Mouse (Mus musculus) lung, embryonic 14.5 days (tissue): ENCODE measurements around the gene Hist1h4h. TPM values are rescaled to one million over a fixed set of nuclear protein-coding genes. Genes with fewer than 3 reads are reported as not detected.
A peak's percentile ranks its signal among the peaks of the same experiment; 100 is the strongest.

Source experiments
- ATAC-seq: fragments of 200-750 bp; cut with Nextera tagmentation; 2 replicates; pipeline ENCODE4 v1.8.0; 2017; ENCODE audit warnings: mild to moderate bottlenecking, moderate TSS enrichment, moderate library complexity; ENCODE audit not compliant: insufficient read depth
- DNase-seq: peaks from one replicate; pipeline ENCODE4 v3.0.0-alpha.2; 2015
- H3K27ac ChIP-seq: fragments of 300-500 bp; sonication (generic); 2 replicates; pipeline ENCODE4 v1.5.1; 2014; ENCODE audit warnings: low read depth, mild to moderate bottlenecking, moderate library complexity
- H3K27me3 ChIP-seq: fragments of 300-500 bp; sonication (generic); 2 replicates; pipeline ENCODE4 v1.6.1; 2014; ENCODE audit warnings: low read length, control low read depth; ENCODE audit not compliant: insufficient read depth
- H3K36me3 ChIP-seq: fragments of 300-500 bp; sonication (generic); 2 replicates; pipeline ENCODE4 v1.6.1; 2014; ENCODE audit warnings: control low read depth; ENCODE audit not compliant: insufficient read depth
- H3K4me1 ChIP-seq: fragments of 300-500 bp; sonication (generic); 2 replicates; pipeline ENCODE4 v1.6.1; 2014; ENCODE audit warnings: antibody characterized with exemption, control low read depth; ENCODE audit not compliant: insufficient read depth
- H3K4me2 ChIP-seq: fragments of 300-500 bp; sonication (generic); 2 replicates; pipeline ENCODE4 v1.6.1; 2014; ENCODE audit warnings: mild to moderate bottlenecking
- H3K4me3 ChIP-seq: fragments of 300-500 bp; sonication (generic); 2 replicates; pipeline ENCODE4 v1.5.1; 2014; ENCODE audit warnings: low read depth, low read length
- H3K9ac ChIP-seq: fragments of 300-500 bp; sonication (generic); 2 replicates; pipeline ENCODE4 v1.6.1; 2014
- H3K9me3 ChIP-seq: fragments of 300-500 bp; sonication (generic); 2 replicates; pipeline ENCODE4 v1.6.1; 2016; ENCODE audit warnings: low read depth, low read length, control low read depth
- CTCF ChIP-seq: IDR thresholded peaks from 2 replicates; pipeline ENCODE4 v1.5.1; 2016; ENCODE audit warnings: antibody characterized with exemption, low read depth
- WGBS: fragments of 180-500 bp; shearing (Covaris S2); extraction: QIAGEN DNeasy Blood & Tissue Kit; methylation state at CpG from one replicate; pipeline ENCODE4 v1.1.7; 2014; 5-methylcytosine and 5-hydroxymethylcytosine counted together
- polyA plus RNA-seq: library from polyadenylated mRNA; unstranded; fragments of >200 nt; fragmentation: Nextera tagmentation; extraction: Ambion mirVana; gene quantifications from 2 replicates; pipeline ENCODE4 v1.2.1, GENCODE M21; 2014

The Hist1h4h gene
- 7.1 and 7.6 TPM in 2 replicates for polyA plus RNA-seq

DNA sequence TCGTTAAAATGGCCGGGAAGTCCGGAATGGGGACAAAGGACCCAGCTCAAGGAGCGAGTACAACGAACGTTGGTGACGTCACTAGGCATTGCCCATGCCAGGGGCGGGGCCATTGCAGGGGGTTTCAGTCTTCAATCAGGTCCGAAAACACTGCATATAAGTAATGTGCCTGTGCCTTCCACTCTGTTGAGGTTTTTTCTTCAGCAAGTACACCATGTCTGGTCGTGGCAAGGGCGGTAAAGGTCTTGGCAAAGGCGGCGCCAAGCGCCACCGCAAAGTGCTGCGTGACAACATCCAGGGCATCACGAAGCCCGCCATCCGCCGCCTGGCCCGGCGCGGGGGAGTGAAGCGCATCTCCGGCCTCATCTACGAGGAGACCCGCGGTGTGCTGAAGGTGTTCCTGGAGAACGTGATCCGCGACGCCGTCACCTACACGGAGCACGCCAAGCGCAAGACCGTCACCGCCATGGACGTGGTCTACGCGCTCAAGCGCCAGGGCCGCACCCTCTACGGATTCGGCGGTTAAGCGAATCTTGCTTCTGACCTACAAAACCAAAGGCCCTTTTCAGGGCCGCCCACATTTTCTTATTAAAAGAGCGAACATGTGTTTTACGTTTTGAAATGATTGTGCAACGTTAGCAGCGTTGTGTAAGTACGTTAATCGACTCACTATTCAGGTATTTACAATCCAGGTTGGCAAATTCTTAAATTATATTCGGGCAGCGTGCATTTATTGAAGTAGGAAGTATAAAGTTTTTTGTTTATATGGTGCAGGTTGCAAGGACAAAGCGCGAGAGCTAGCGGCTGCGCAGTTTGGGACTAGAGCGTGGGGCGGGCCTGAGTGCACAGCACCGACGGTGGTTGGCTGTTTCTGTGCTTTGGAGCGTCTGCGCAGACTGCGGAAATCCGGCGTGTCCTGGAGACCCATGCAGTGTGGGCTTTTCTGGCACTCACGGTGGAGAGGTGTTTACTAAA is at the start of gene Hist1h4h:
TSS of gene Hist1h4h (plus strand) at position 150 of the 975 bp plus-strand sequence.
- Histone ChIP-seq H3K9ac (peak within 1 kb of the TSS; percentile 89), H3K36me3 (no peaks in the 10 kb centered on the region), H3K27me3 (no peaks in the 10 kb centered on the region), H3K27ac (peak within 1 kb of the TSS; percentile 99), H3K4me3 (peak within 1 kb of the TSS; percentile 53), H3K4me1 (peaks cover 16% of the 10 kb centered on the region; the same call in 1 of the 2 replicates), H3K9me3 (no peaks in the 10 kb centered on the region), H3K4me2 (peak within 1 kb of the TSS; percentile 63)
- ATAC-seq (peak; percentile 76), DNase-seq (peak; percentile 100)
- under 1% methylated on average over 55 of the region's 70 CpGs for WGBS
- no peak for TF ChIP-seq CTCF

- H3K27ac ChIP-seq: no peak overlapping the region
- no peak overlapping the region for H3K4me3 ChIP-seq
- H3K4me1 ChIP-seq: no peaks in the 10 kb centered on the region
- H3K4me2 ChIP-seq: no peak overlapping the region
- DNase-seq (no peak), ATAC-seq (no peak)
- no peaks in the 10 kb centered on the region for H3K36me3 ChIP-seq
- no peak for TF ChIP-seq CTCF
- no peaks in the 10 kb centered on the region for H3K9me3 ChIP-seq
- H3K27me3 ChIP-seq: no peaks in the 10 kb centered on the region
- WGBS: 82% methylated on average over 2 of the region's 2 CpGs
- no peak overlapping the region for H3K9ac ChIP-seq
These were observed 47.7 kb upstream of the Hist1h4h start for GRCm38 (mm10) chr13:23483153-23483552.

DNA sequence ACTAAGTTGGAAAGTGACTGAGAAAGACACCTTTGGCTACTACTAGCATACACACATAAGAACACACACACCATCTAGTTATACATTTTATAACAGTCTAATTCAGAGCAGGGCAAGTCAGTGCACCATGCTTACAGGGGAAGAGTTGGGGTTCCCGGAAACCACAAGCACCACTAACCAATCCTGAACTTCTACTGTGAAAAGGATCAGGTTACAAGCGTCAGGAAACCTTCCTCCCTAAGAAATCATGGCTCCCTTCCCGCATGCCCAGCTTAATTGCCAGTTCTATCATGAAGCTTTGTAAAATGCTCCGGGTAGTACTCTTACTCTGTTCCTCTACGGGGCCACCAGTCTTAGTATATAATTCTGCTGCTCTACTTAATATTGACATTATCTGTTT is 45.6 kb upstream of the Hist1h4h start:
- Histone ChIP-seq H3K9me3 (no peaks in the 10 kb centered on the region), H3K4me1 (no peaks in the 10 kb centered on the region), H3K27ac (no peak overlapping the region), H3K4me3 (no peak overlapping the region), H3K4me2 (no peak overlapping the region), H3K27me3 (no peaks in the 10 kb centered on the region), H3K9ac (no peak overlapping the region), H3K36me3 (no peaks in the 10 kb centered on the region)
- TF ChIP-seq CTCF: no peak
- 39% methylated on average over 5 of the region's 5 CpGs for WGBS
- no peak for ATAC-seq
- no peak for DNase-seq

DNA sequence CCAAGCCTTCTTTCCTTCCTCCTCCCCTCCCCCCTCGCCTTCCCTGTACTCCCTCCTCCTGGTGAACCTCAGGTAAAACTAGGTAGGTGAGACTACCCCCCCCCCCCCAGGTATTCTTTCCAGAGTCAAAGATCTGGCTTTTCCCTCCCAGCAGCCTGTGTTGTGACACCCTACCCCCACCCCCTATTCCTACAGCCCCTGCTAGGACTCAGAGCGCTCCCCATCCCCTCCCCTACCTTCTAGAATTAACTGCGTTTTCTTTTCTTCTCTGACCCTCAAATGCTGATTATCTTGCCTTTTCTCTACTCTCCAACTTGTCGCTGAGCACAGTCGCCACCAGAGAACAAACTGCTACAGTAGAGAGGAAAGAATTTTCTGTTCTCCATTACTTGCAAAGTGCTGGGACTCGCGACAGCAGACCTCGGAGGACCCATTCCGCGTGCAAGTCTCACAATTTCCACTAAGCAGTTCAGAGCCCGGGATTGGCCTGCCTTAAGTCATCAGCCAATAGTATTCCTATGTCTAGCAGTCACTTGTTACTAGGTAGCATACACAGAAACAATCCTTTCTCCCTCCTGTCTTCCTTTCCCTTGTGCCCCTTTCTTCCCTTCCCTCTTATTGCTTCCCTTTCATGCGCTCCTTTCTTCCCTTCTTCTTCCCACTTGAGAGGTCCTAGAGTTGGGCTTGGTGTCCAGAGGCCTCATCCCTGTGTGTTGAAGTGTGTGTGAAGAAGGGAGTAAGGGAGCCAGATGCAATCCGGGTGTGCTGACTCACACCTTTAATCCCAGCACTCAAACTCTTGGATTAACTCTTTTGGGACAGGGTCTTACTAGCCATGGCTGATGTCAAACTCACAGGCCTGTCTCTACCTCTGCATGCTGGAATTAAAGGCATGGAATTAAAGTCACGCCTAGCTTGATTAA is 42.2 kb upstream of the Hist1h4h start, which contains the start of gene Btn2a2:
TSS of gene Btn2a2 (minus strand) at position 458 of the 923 bp plus-strand sequence.
- Histone ChIP-seq H3K27ac (no peak within 1 kb of the TSS), H3K36me3 (no peaks in the 10 kb centered on the region), H3K4me3 (peak within 1 kb of the TSS; percentile 27), H3K4me2 (peak within 1 kb of the TSS; percentile 57), H3K9ac (no peak within 1 kb of the TSS; the same call in 1 of the 2 replicates), H3K9me3 (no peaks in the 10 kb centered on the region), H3K4me1 (no peaks in the 10 kb centered on the region), H3K27me3 (no peaks in the 10 kb centered on the region)
- ATAC-seq: peak; percentile 98
- DNase-seq: peak; percentile 90
- TF ChIP-seq CTCF: no peak
- WGBS: 2% methylated on average over 13 of the region's 14 CpGs

DNA sequence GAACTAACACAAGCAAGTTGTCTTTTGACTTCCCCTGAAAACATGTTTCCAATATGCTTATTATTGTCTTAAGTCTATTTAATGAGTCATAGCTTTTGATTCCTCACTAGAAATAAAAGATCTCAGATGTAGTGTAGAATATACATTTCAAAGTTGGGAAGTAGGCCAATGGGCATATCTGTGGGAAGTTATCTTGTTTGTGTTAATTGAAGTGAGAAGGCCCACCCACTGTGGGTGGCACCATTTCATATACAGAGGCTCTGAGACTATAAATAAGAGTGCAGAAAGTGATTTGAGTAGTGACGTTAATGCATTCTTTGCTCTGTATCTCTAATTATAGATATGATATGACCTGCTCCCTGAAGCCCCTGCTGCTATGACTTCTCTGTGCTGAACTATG is 40.0 kb upstream of the Hist1h4h start:
- no peaks in the 10 kb centered on the region for H3K27me3 ChIP-seq
- H3K9ac ChIP-seq: no peak overlapping the region
- ATAC-seq: no peak
- H3K36me3 ChIP-seq: no peaks in the 10 kb centered on the region
- H3K27ac ChIP-seq: no peak overlapping the region
- WGBS: 43% methylated on average over 1 of the region's 1 CpGs
- no peak overlapping the region for H3K4me2 ChIP-seq
- DNase-seq: no peak
- no peaks in the 10 kb centered on the region for H3K9me3 ChIP-seq
- no peaks in the 10 kb centered on the region for H3K4me1 ChIP-seq
- no peak for TF ChIP-seq CTCF
- H3K4me3 ChIP-seq: no peak overlapping the region

- H3K4me2 ChIP-seq: no peak overlapping the region
- DNase-seq: no peak
These were observed 39.6 kb upstream of the Hist1h4h start for GRCm38 (mm10) chr13:23491263-23491662.

More at GRCm38 (mm10) chr13:23491263-23491662, 39.6 kb upstream of the Hist1h4h start:
- Histone ChIP-seq H3K36me3 (no peaks in the 10 kb centered on the region), H3K9ac (no peak overlapping the region), H3K27ac (no peak overlapping the region), H3K4me3 (no peak overlapping the region), H3K9me3 (no peaks in the 10 kb centered on the region), H3K4me1 (no peaks in the 10 kb centered on the region), H3K27me3 (no peaks in the 10 kb centered on the region)
- WGBS: 11% methylated on average over 1 of the region's 1 CpGs
- ATAC-seq: no peak
- TF ChIP-seq CTCF: no peak
